Mouse (Mus musculus) brain, adult 2 months (tissue): ENCODE results near the gene Tmem62.
"Not testable (repeated sequence)": the region's sequence is repeated elsewhere in the genome, so short reads cannot be mapped to it uniquely, and the experiment has no call there.

Experiments
- DNase-seq: peaks from one replicate; pipeline ENCODE4 v3.0.0; 2011; ENCODE audit warnings: low read depth, low spot score

Tmem62 gene

DNA sequence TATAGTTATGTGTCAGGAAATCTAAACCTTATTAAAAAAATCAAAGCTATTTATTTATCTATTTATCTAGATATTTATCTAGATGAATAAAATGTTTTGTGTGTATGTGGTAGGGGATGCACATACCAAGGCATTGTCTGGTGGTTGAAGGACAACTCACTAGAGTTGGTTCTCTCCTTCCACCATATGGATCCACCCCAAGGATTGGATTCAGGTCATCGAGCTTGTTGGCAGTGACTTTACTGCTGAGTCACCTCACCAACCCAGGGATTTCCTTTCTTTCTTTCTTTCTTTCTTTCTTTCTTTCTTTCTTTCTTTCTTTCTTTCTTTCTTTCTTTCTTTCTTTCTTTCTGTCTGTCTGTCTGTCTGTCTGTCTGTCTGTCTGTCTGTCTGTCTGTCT is 19.8 kb downstream of the Tmem62 start:
- peak; percentile 80 for DNase-seq

DNA sequence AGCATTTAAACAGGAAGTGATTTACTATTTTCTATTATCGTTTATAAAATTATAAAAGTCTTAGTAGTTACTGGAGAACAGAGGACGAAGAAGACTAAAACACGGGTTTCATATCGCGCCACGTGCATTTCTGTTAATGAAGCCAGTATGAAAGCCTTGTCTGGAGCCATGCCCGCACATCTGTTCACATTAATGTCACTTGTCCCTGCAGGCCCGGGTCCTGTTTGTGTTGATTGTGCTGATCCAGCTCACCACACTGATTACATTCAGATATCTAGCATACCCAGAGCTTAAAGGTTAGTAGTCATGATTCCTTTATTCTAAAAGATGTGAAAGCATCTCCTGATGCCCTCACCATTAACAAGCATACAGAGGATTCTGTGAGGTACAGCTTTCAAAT is 22.0 kb downstream of the Tmem62 start:
- no peak for DNase-seq

DNA sequence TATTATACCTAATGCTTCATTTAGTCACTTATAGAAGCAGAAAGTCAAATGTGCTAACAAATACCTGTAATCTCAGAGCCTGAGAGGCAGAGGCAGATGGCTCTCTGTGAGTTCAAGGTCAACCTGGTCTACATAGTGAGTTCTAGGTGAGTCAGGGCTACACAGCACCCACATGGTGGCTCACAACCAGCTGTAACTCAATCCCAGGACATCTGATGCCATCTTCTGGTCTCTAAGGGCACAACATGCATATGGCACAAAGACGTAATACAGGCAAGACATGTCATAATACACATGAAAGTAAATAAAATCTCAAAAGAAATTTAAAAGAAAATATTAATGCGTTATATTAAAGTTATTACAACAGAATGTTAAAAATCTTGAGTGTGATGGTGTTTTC is 26.8 kb downstream of the Tmem62 start:
- DNase-seq, result peak; percentile 47

DNA sequence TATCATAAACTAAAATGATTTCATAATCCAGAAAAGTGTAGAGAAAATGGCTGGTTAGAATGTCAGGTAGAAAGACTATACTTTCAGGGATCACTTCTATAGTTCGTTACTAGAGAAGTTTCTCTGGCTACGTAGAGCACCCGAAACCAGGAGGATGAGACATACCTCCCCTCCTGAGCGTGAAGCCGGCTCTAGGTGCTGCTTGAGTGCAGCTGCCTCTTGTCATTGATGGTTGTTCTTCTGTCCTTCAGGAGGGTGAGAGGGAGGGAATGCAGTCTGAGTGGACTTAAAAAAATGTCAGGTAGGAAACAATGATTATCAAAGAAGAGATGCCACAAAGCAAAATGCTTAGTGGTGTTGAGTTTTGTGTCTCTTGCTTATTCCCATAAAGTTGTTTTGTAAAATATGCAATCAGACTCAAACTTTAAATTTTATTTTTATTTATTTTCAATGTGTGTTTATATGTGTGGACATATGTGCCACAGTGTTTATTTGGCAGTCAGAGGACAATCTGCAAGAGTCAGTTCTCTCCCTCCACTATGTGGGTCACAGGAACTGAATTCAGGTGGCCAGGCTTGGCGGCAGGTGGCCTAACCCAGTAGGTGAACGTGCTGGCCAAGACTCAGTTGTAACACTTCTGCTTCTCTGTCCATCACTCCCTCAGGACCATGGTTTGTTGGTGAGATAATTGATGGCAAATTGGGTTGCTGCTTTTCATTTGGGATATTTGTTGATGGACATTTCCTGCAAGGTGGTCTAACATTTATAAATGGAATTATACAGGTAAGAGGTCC is 27.4 kb downstream of the Tmem62 start:
- DNase-seq, result peak; percentile 96

DNA sequence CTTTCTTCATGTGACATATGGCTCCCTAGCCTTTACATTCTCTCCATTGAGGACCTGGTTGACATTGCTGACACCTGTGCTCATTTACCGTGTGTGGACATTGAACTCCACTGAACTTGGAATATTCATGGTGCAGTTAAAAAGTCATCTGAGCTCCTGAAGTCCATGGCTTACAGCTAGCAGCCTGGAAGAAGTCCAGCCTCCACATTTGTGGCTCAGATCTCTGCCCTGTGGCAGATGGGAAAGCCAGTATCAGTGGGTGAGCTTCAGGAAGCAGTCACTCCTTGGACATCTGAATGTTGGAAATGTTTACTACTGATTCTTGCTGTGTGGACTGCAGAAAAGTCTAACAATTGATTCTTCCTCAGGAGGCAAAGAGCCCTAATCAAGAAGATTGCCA is 30.2 kb downstream of the Tmem62 start:
- peak; percentile 97 for DNase-seq

DNA sequence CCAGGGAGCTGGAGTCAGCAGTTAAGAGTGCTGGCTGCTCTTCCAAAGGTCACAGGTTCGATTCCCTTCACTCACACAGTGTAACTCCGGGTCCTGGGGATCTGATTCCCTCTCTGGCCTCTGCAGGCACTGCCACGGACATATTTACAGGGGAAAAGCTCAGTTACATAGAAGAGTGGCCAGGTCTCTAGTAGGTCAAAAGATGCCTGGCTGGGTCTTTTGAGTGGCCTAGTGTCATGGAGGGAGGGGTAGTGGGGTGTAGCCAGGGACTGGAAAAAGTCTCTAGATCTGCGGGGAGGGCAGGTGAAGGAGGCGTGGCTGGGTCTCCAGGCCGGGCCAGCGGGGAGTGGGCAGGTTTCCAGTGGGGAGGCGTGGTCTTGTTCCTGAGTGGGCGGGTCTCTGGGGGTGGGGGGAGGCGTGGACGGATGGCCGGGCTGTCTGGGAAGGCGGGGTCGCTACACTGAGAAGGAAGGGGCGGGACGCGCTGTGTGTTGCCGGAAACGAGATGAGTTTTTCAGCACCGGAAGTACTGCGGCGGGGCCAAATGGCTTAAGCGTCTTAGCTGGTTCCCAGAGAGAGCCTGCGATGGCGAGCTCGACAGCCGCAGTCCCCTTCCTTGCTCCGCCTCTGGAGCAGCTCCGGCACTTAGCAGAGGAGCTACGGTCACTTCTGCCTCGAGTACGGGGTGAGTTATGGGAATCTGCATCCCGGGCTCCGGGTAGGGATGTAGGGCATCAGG is 31.3 kb downstream of the Tmem62 start, which contains the start of gene Ccndbp1:
Ccndbp1 (plus strand) TSS at position 479 of the 739 bp plus-strand sequence.
- peak; percentile 95 for DNase-seq

DNA sequence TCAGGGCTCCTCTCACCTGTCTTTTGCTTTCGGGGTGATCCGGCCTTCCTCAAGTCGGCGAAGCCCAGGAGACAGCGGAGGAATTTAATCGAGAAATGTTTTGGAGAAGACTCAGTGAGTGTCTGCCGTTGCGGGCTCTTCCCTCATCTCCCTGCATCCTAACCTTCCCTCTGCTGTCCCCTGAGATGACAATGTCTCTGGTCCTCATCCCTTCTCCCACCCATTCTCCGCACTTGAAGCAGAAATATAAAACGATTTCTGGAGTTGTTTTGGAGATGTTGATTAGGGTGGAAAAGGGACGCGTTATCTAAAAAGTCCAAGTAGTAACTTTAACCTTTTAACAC is 31.8 kb downstream of the Tmem62 start:
- DNase-seq, result no peak

DNA sequence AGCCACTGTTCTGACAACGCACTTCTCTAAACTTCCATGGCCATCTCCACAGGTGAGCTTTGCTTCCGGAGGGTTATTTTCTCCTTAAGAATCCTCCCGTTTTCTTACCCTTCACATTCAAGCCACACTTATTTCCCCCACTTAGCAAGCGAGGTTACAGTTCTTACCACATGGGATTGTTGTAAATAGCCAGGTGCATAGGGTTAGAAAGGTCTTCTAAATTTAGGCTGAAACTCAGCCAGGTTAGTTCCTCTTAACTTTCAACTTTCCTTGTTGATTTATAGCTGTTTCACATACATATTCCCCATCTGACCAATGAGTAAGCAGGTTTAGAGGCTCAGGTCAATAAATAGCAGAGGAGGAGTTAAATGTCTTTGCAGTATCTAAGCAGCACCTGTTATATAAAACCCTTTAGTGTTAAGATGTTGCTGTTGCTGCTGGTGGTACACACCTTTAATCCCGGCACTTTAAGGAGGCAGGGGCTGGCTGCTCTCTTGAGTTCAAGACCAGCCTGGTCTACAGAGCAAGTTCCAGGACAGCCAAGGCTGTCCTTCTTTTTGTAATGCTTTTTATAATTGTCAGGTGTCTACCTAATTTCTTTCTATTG is 32.4 kb downstream of the Tmem62 start:
- peak; percentile 16 for DNase-seq

DNA sequence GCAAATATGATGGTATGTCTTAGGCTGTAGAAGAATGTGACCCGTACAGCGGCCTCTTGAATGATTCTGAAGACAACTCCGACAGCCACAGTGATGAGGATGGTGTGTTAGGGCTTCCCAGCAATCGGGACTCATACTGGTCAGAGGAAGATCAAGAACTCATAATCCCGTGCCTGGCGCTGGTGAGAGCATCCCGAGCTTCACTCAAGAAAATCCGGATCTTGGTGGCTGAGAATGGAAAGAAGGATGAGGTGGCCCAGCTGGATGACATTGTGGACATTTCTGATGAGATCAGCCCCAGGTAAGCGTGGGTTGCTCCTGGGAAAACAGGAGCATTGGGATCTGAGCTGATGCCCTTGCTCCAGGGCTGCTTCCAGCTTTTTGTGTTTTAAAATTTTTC is 35.9 kb downstream of the Tmem62 start:
- DNase-seq, result no peak

DNA sequence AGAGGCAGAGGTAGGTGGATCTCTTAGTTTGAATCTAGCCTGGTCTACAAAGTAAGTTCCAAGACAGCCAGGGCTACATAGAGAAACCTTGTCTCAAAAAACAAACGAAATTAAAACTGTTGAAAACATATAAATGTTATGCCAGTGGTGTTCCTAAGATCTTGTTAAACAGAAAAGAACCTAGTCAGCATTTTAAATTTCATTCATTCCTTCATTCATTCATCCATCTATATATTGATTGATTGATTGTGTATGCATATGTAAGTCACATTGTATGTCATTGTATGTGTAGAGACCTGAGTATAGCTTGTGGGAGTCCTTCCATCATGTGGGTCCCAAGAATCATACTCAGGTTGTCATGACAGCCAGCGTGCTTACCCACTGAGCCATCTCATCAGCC is 38.7 kb downstream of the Tmem62 start:
- no peak for DNase-seq

DNA sequence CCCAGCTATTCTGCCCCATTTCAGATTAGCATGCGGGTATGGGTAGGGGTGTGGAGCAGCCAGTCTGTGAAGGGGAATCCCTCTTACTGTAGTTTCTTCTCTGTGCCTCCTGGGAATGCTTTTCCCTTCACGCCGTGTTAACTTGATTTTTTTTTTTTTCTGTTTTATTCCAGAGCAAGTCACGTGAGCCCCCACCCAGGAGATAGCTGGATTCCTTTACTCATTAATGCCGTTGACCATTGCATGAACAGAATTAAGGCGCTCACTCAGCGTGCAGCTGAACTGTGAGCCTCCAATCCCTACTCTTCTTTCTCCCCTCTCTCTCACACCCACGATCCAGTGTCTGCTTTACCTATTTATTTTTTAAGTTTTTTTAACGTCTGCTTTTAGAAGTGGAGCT is 39.4 kb downstream of the Tmem62 start:
- DNase-seq, result no peak

DNA sequence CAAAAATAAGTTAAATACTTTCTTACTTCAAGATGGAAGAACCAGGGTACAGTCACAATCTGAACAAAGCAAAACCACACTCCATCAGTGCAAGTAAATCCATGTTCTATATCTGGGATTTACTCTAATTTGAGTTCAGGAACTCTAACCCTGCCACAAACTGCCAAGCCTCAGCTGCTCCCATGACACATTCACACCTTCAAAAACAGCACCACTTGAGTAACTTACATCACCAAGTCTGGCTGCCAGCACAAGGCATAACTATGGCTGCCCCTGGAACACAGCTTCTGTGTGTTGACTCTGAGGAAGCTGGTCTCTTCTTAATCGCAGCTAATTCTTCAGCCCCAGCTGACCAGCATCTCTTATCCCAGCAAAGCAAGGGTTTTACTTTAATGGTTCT is 40.3 kb downstream of the Tmem62 start:
- no peak for DNase-seq

DNA sequence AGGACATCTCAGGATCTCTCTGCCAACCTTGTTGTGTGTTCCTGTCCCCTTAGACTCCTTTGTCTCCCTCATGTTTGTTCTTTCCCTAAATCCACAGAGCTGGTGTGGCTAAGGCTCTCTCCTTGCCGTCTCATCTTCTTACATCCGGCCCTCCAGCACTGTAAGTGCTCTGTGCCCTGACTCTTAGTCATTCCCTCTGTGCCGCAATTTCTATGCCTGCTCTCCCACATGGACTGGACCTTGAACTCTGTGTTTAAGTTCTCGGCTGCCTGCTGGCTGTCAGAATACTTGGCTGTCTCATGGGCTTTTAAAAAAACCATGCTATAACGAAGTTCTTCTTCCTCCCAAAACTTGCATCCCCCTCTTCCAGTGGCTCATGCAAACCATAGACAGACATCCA is 46.1 kb downstream of the Tmem62 start:
- DNase-seq, result no peak

DNA sequence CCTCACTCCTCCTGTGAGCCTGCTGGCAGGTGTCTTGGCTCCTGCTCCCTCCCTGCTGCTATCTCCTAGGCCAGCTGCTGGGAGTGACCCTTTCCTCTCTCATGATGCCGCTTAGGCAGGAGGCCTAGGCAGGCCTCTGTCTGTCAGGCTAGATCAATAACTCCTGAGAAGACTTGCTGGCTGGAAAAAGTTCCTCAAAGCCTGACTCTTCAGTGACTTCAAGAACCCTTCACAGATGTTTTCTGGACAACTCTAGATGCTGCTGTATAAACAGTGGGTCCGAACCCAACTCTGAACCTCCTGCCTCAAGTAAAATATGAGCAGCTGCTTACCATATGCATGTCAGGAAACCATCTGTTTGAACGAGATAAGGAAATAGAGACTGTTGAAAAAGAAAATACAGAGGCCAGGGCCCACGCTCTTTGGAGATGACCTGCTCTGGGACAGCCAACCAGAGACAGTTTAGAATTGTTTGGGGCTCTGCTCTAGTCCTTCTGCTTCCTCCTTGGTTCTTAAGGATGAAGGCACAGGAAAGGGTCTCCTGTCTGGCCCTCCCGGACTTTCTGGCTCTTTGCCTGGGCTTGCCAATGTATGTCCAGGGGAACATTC is 60.0 kb downstream of the Tmem62 start, which contains the start of gene Epb42:
Epb42 (minus strand) TSS at position 340 of the 609 bp plus-strand sequence.
- no peak for DNase-seq

DNA sequence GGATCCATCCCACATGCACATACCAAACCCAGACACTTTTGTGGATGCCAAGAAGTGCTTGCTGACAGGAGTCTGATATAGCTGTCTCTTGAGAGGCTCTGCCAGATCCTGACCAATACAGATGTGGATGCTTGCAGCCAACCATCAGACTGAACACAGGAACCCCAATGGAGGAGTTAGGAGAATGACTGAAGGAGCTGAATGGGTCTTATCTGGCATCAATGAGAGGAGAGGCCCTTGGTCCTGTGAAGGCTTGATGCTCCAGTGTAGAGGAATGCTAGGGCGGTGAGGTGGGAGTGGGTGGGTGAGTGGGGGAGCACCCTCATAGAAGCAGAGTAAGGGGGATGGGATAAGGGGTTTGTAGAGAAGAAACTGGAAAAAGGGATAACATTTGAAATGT is 62.0 kb downstream of the Tmem62 start:
- DNase-seq, result not testable (repeated sequence)

DNA sequence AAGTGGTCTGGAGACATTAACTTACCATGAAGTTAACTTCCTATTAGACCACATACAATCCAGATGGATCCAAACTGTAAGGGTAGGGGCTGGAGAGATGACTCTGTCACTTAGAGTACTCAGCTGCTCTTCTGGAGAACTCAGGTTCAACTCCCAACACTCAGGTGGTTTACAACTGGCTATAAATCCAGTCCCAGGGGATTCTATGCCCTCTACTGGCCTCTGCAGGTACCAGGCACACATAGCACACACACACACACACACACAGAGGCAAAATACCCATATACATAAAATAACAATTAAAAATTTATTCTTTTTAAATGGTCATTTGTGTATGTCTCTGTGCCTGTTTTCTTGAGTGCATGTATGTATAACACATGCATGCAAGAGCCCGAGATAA is 62.6 kb downstream of the Tmem62 start:
- no peak for DNase-seq

DNA sequence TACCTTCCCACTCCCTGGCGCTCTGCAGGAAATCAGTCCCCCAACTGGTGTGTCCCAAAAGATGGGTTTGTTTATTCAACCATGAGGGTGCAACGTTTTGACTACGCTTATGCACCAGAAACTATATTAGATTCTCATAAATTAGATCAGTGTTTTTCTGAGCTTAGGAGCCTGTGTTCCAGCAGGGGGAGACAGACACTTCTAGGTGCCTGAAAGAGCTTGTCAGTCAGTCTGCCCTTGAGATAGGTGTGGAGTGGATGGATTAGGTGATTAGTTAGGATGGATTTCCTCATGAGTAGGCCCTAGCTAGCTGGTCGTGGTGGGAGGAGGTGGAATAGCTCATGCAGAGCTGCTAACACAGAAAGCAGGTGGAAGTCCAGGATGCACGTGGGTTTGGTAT is 64.3 kb downstream of the Tmem62 start:
- peak; percentile 81 for DNase-seq

DNA sequence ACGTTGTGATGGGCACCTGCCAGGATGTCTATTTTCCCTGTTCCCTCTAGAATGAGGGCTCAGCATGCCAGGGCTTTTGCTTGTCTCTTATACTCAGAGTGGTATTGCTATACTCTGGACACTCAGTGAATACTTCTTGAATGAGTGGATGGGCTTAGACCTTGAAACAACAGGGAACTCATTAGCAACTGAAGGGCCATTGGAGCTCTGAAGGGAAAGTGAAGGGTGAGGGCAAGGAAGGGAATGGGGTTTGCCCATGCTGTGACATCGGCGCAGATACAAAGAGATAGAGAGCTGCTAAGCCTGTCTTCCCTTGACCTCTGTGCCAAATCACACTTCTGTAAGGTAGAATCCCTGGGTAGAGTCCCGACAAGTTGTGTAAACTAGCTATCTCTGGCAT is 68.8 kb downstream of the Tmem62 start:
- DNase-seq, result no peak

DNA sequence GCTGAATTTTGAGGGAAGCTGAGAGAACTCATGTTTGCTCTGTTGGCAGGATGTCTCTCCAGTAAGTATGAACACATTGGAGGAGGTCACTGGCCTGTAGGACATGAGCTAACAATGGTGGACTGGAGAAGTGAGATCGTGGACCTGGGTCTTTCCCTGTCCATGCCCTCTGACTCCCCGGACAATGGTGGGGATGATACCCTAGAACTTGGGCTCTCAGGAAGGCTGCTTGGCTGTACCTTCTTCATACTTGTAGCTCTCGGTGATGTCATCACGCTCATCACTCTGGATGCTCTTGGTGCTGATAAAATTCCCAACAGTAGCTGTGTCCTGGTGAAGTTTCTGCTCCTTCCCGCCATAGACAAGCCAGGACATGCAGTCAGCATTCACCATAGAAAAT is 75.4 kb downstream of the Tmem62 start:
- DNase-seq, result no peak

DNA sequence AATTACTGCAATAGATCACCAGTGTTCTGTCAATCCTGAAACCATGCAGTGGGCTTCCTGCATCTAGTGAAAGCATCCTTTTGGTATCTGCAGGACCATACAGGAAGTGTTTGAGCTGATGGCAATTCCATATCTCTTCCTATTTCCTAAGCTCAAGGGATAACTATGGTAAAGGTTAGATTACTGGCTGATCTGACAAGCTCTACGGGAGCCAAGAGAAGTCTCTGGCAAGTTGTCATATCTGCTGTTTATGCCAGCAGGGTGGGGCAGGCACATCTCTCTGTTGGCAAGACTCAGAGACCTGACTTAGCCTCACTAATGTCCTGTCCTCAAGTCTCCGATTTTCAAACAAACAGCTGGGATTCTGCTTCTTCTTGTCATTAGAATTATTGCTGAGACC is 77.2 kb downstream of the Tmem62 start:
- peak; percentile 54 for DNase-seq

DNA sequence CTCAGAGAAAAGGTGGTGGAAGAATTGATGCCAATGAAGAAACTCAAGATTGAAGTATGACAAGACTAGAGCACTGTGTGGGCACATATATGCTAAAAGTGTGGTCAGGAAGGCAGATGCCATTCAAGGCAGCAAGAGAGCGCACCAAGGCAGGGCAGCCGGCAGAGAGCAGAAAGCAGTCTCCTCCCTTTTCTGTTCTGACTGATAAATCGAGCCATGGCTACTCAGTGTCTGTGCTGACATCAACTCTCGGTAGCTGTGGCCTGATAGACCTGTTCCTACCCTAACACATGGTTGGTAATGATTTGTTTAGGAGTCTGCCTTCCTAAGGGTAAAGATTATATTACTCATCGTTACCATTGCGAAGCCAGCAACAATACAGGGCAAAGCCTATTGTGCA is 79.1 kb downstream of the Tmem62 start:
- no peak for DNase-seq
